Mouse (Mus musculus) spleen, embryonic (tissue): ENCODE results near the gene Hax1.

Experiments
- CTCF ChIA-PET: fragments of 350-600 bp; sonication (Branson Sonifier 250); formaldehyde crosslinking; loops from one replicate; lab custom pipeline; 2022; lab: Charles Lee

Gene Hax1

DNA sequence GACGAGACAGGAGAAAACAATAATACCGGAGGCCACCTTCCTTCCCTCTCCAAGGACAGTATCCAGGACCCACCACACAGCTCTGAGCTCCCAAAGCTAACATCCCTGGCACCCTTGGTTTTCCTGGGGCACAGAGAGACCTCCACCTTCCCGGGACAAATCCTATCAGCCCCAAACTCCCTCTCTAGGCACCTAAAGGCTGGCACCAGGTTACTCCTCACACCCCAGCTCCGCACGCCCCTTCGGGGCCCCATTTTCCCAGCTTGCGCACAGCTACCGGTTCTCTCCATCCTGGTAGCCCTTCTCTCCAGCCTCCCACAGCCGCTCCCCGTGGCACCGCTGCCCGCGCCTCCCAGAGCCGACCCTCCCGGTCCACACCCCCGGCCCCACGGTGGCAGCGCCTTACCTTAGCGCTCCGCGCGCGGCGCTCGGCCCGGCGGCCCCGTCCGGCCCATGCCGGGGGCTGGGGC is 35.8 kb downstream of the Hax1 start:
- CTCF ChIA-PET: no interaction called here

- CTCF ChIA-PET: no interaction called here
Measured at GRCm38 (mm10) chr3:89962059-89962750, 36.4 kb downstream of the Hax1 start.

GRCm38 (mm10) chr3:89961436-89961835 is 37.1 kb downstream of the Hax1 start:
- CTCF ChIA-PET: no interaction called here

DNA sequence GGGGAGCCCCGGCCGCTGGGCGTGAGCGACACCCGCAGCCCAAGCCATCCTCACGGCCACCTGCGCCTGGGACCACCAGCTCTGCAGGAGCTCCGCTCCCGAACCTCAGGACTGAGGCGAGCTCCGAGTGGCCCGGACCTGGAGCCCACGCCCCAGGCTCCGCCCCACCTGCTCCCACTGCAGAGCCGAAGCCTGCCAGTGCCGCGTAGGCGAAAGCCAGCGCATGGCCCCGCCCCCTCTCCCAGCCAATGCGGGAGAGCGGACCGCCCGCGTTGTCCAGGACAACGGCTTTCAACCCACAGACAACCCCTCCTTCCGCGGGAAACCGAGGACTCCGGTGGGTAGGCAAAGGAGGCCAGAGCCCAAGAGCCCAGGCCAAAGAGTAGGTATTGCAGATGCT is 38.1 kb downstream of the Hax1 start:
- CTCF ChIA-PET: interaction anchor here (0.6 kb wide), 1 partner anchor 104 kb away, joined by 6 read pairs; no protein-coding TSS in a partner anchor

- CTCF ChIA-PET: no interaction called here
Measured at GRCm38 (mm10) chr3:89959435-89959834, 39.1 kb downstream of the Hax1 start.

DNA sequence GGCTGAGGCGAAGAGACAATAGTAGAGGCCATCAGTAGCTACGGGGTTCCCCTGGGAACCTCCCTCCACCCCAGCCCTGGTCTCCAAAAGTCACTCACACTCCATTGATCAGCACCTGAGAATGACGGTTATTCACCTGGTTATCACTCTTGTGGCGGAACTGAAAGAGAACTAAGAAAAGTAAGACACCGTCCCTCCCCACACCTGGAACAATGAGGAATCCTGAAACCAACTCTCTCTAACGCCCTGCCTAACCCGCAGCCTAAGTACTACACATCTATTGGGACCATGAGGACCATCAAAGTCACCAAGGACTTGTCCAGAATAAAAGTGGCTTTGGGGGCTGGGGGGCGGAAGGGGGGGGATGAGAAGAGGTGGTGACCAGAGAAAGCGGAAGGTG is 40.7 kb downstream of the Hax1 start:
- CTCF ChIA-PET: interaction anchor here (0.5 to 0.8 kb wide), 3 partner anchors 119 to 423 kb away, joined by 3 to 5 read pairs (median 3); no protein-coding TSS in a partner anchor

- CTCF ChIA-PET: interaction anchor here (0.5 to 0.7 kb wide), 2 partner anchors 86 to 168 kb away, joined by 3 read pairs; no protein-coding TSS in a partner anchor
Measured at GRCm38 (mm10) chr3:89956177-89956971, 42.2 kb downstream of the Hax1 start.

DNA sequence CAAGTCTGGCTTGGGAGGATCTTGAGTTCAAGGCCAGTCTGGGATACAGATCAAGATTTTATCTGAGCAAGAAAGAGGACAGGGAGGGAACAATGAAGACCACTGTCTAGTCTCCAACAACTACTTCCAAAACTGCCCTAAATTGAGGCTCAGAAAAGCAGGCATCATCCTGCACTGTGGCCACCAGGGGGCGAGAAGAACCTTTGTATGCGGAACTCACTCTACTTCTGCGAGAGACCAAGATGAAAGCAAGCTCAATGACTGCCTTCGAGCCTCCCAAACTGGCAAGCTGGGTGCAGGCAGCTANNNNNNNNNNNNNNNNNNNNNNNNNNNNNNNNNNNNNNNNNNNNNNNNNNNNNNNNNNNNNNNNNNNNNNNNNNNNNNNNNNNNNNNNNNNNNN is 45.2 kb downstream of the Hax1 start:
- CTCF ChIA-PET: interaction anchor here (0.7 to 1.3 kb wide), 3 partner anchors 12 to 487 kb away, joined by 4 to 6 read pairs (median 4); no protein-coding TSS in a partner anchor

GRCm38 (mm10) chr3:89948655-89949054 is 49.9 kb downstream of the Hax1 start:
- CTCF ChIA-PET: no interaction called here

- CTCF ChIA-PET: no interaction called here
Measured at GRCm38 (mm10) chr3:89948021-89948420, 50.6 kb downstream of the Hax1 start.
